18 mouse cellular contexts compared by ENCODE assay signal in the genomic region with DNA sequence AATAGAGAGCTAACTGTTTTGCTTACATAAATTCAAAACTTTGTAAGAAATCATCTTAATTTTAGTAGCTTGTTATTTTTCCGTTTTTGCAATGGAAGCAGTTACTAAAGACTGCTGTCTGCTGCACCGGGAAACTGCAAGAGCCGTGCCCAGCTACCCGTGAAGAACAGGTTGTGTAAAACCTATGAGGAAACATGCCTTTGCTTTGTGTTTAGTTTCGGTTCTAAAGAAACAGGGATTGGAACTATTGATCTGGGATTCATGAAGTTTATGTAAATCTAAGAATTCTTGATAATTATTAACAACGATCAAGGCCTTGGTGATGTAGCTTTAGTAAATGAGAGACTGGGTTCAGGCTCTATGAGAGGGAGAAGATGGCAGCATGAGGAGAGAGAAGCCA.
"Had no signal": no experiment of that assay in that cellular context is flagged by ENCODE, and none has a peak within 500 bp of the region (broad histone marks: within the 10 kb centered on the region; RNA-seq: fewer than 3 reads in every experiment).

No protein-coding gene starts in this region.

- H3K36me3 ChIP-seq: midbrain, embryonic 10.5 days; midbrain, embryonic 12.5 days; neural tube, embryonic 13.5 days; neural tube, embryonic 15.5 days had no signal

- H3K4me3 ChIP-seq: midbrain, embryonic 10.5 days; midbrain, embryonic 12.5 days; myocyte; neural tube, embryonic 13.5 days; neural tube, embryonic 15.5 days had no signal

- H3K9ac ChIP-seq: lung, embryonic 14.5 days; midbrain, embryonic 12.5 days; neural tube, embryonic 13.5 days; neural tube, embryonic 15.5 days had no signal

- H3K9me3 ChIP-seq: midbrain, embryonic 10.5 days; midbrain, embryonic 12.5 days; neural tube, embryonic 13.5 days; neural tube, embryonic 15.5 days had no signal

- H3K4me1 ChIP-seq: midbrain, embryonic 10.5 days; midbrain, embryonic 12.5 days; neural tube, embryonic 13.5 days; neural tube, embryonic 15.5 days had no signal

- H3K27ac ChIP-seq: midbrain, embryonic 10.5 days; midbrain, embryonic 12.5 days; neural tube, embryonic 13.5 days; neural tube, embryonic 15.5 days had no signal

- H3K27me3 ChIP-seq: midbrain, embryonic 12.5 days; neural tube, embryonic 13.5 days; neural tube, embryonic 15.5 days had no signal

- DNase-seq: lung, embryonic 14.5 days; lung, postnatal 10 days; lung, postnatal 4 days; midbrain, embryonic 14.5 days; retina, postnatal 1 day; right cerebral cortex, adult 18-20 months; right cerebral cortex, postnatal 25 days; right cerebral cortex, postnatal 4 days; spleen, adult 18-20 months; thymus, adult 18-20 months; thymus, postnatal 14 days; thymus, postnatal 36 days had no signal

- ATAC-seq: midbrain, embryonic 16.5 days had no signal

- H3K4me2 ChIP-seq: lung, embryonic 14.5 days; midbrain, embryonic 12.5 days; neural tube, embryonic 13.5 days; neural tube, embryonic 15.5 days had no signal
